Mouse (Mus musculus) cortical plate, adult 2 months (tissue): ENCODE measurements around the gene Kcnc4.

Experiments used
- CTCF ChIP-seq: fragments of 200-500 bp; IDR thresholded peaks from 2 replicates; pipeline ENCODE4 v1.5.1; 2011; ENCODE audit warnings: mild to moderate bottlenecking, control low read depth, low read length; ENCODE audit not compliant: insufficient read depth; ENCODE audit errors: extremely low read depth
- POLR2A ChIP-seq: fragments of 200-500 bp; IDR thresholded peaks from 2 replicates; pipeline ENCODE4 v1.6.1; 2011; ENCODE audit warnings: mild to moderate bottlenecking, low read length, control low read depth; ENCODE audit not compliant: insufficient read depth; ENCODE audit errors: extremely low read depth

DNA sequence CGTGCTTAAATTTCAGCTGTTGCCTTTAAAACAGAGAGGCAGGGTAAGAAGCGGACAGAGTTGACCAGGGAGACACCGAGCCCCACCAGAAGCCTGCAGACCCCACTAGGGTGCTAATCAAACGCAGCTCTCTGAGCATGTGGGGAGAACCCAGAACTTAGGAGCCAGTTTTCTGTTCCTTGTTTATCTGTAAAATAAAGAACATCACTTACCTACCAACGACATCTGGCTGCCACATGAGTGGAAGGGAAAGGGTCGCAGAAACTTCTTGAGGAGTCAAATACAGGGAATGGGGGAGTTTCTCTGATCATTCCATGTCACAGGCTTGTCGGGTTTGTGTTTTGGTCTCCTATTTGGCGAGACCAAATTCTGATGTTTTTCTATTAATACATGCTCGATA, 48.6 kb upstream of the Kcnc4 start:
- TF ChIP-seq CTCF, result no peak
- no peak for TF ChIP-seq POLR2A
